Mouse (Mus musculus): Measurements from ENCODE around the gene 1700029I15Rik. TPM values are rescaled to one million over a fixed set of nuclear protein-coding genes. Genes with fewer than 3 reads are reported as not detected.

Gene 1700029I15Rik
- polyA plus RNA-seq, 1 experiment, result 0.91 TPM

DNA sequence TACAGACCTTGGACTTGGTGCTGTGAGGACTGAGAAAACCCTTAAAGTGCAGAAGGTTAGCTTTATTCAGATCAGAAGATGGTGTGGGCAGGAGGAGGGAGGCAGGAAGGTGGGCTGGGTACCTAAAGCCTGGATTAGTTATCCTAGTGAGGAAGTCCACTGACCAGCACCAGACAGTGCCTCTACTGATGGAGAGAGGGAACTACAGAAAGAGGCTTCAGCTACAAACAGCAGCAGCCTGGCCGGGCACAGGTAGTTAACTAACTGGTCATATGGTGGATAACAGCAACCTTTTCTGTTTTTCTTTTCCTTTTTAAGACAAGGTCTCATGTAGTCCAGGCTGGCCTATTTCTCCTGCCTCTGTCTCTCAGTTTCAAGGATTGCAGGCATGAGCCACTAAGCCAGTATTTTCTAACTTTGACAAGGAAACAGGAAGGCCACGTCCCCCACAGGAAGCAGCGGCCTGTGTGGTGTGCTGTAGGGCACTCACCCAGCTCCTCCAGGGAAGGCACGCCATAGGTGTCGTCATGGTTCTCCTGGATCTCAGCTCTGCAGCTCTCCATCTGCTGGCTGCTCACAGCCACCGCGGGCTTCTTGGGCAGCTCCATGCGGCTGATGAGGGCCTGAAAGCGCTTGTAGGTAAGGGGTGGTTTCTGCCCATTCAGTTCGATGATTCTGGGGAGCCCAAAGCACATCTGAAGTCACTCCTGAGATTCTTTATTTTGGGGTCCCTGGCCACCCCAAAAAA is 40.2 kb downstream of the 1700029I15Rik start:
- Histone ChIP-seq H3K4me3 (no peak overlapping the region), H3ac (ENCODE audit: control insufficient read depth, insufficient read length) (no peak overlapping the region), H3K4me2 (ENCODE audit: low read depth) (no peak overlapping the region), H3K27me3 (ENCODE audit: control insufficient read depth, insufficient read depth, insufficient read length) (no peaks in the 10 kb centered on the region), H3K79me2 (ENCODE audit: control insufficient read depth, insufficient read depth) (no peaks in the 10 kb centered on the region), H3K36me3 (ENCODE audit: control insufficient read depth, insufficient read depth) (peaks cover 35% of the 10 kb centered on the region)
- TF ChIP-seq E2F4 (IDR thresholded peaks at IDR 0.05; ENCODE audit: insufficient read depth), result no peak
- no peak for TF ChIP-seq REST (IDR thresholded peaks at IDR 0.05; ENCODE audit: insufficient read depth, insufficient read length)
- TF ChIP-seq TCF3 (IDR thresholded peaks at IDR 0.05; ENCODE audit: insufficient read length, low read depth), result no peak
- TF ChIP-seq MYOD1 (IDR thresholded peaks at IDR 0.05; ENCODE audit: control insufficient read depth in 1 of 3, insufficient read length in 2 of 3, low read depth in 2 of 3), result no peak
- no peak for TF ChIP-seq CEBPB (IDR thresholded peaks at IDR 0.05; ENCODE audit: insufficient read depth, poor library complexity, severe bottlenecking)
- TF ChIP-seq SRF (IDR thresholded peaks at IDR 0.05; ENCODE audit: control insufficient read depth, insufficient read length, low read depth), result no peak
- TF ChIP-seq USF1 (IDR thresholded peaks at IDR 0.05; ENCODE audit: low read depth), result no peak
- no peak for TF ChIP-seq MAX (IDR thresholded peaks at IDR 0.05; ENCODE audit: low read depth)
- no peak for TF ChIP-seq POLR2AphosphoS2 (IDR thresholded peaks at IDR 0.05; ENCODE audit: insufficient read length, low read depth)
- TF ChIP-seq TCF12 (IDR thresholded peaks at IDR 0.05; ENCODE audit: insufficient read depth, poor library complexity, severe bottlenecking), result no peak
- TF ChIP-seq POLR2A (IDR thresholded peaks at IDR 0.05; ENCODE audit: insufficient read length, low read depth), result no peak

DNA sequence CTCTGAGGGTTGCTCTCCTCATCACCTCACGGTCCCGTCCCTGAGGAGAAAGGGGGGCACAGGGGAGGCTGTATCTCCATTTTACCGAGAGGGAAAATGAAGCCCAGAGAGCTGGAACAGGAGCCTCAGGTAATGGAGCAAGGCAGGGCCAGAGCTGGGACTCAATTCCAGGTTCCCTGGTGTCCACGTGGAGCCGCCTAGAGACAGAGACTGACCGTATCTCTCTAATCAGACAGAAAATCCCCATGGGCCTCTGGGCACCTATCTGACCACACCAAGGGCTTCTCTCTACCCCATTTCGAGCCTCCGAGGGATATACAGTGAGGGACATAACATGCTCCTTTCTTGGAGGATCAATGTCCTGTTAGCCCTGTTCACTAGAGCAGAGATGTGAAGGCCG is 40.8 kb downstream of the 1700029I15Rik start:
- Histone ChIP-seq H3K79me2 (ENCODE audit: control insufficient read depth, insufficient read depth) (no peaks in the 10 kb centered on the region), H3K4me2 (ENCODE audit: low read depth) (no peak overlapping the region), H3ac (ENCODE audit: control insufficient read depth, insufficient read length) (no peak overlapping the region), H3K4me3 (no peak overlapping the region), H3K36me3 (ENCODE audit: control insufficient read depth, insufficient read depth) (peaks cover 35% of the 10 kb centered on the region), H3K27me3 (ENCODE audit: control insufficient read depth, insufficient read depth, insufficient read length) (no peaks in the 10 kb centered on the region)
- no peak for TF ChIP-seq CEBPB (IDR thresholded peaks at IDR 0.05; ENCODE audit: insufficient read depth, poor library complexity, severe bottlenecking)
- no peak for TF ChIP-seq TCF3 (IDR thresholded peaks at IDR 0.05; ENCODE audit: insufficient read length, low read depth)
- TF ChIP-seq POLR2A (IDR thresholded peaks at IDR 0.05; ENCODE audit: insufficient read length, low read depth), result no peak
- no peak for TF ChIP-seq POLR2AphosphoS2 (IDR thresholded peaks at IDR 0.05; ENCODE audit: insufficient read length, low read depth)
- TF ChIP-seq REST (IDR thresholded peaks at IDR 0.05; ENCODE audit: insufficient read depth, insufficient read length), result no peak
- no peak for TF ChIP-seq SRF (IDR thresholded peaks at IDR 0.05; ENCODE audit: control insufficient read depth, insufficient read length, low read depth)
- TF ChIP-seq MYOD1 (IDR thresholded peaks at IDR 0.05; ENCODE audit: control insufficient read depth in 1 of 3, insufficient read length in 2 of 3, low read depth in 2 of 3), result no peak
- no peak for TF ChIP-seq E2F4 (IDR thresholded peaks at IDR 0.05; ENCODE audit: insufficient read depth)
- no peak for TF ChIP-seq MYOG (IDR thresholded peaks at IDR 0.05; ENCODE audit: control insufficient read depth in 1 of 3, insufficient read depth in 1 of 3, insufficient read length in 2 of 3, low read depth in 2 of 3)

DNA sequence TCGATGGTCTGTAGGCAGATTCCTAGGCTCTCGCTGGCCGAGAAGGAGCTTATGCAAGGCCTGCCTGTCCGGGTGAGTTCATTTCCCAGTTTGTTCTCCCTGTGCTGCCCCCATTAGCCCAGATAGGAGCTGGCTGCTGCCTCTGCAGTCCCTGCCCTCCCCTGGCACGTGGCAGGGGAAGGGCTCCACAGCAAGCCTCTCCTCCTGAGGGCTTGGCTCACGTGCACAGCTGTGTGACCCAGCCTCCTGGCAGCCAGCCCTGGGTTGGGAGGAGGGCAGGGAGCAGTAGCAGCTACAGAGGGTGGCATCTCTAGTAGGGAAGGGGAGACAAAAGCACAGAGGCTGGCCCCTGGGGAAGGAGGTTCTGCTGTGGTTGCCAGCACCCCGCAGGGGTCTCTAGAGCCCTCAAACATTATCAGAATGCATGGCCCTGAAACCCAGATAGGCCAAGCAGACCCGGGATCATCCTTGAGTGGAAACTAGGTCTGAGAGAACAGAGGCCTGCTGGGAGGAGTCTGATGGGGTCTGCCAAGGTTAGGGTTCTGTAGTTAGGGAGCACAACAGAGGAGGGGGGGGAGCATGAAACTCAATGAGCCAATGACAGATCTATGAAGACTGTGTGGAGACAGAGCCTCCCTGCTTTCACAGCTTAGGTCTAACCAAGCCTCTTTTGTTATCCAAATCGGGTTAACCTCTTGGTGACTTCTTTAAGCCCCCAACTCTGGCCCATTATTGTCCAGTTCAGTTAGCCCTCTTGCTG is 41.5 kb downstream of the 1700029I15Rik start:
- H3K27me3 ChIP-seq (ENCODE audit: control insufficient read depth, insufficient read depth, insufficient read length), result no peaks in the 10 kb centered on the region
- H3K36me3 ChIP-seq (ENCODE audit: control insufficient read depth, insufficient read depth), result peaks cover 30% of the 10 kb centered on the region
- H3K4me3 ChIP-seq, result no peak overlapping the region
- peaks cover 6% of the 10 kb centered on the region for H3K79me2 ChIP-seq (ENCODE audit: control insufficient read depth, insufficient read depth)
- H3ac ChIP-seq (ENCODE audit: control insufficient read depth, insufficient read length), result no peak overlapping the region
- TF ChIP-seq MYOG (IDR thresholded peaks at IDR 0.05; ENCODE audit: control insufficient read depth in 1 of 3, insufficient read depth in 1 of 3, insufficient read length in 2 of 3, low read depth in 2 of 3) (peak in 1 of 3 experiments; percentile 67), TCF3 (IDR thresholded peaks at IDR 0.05; ENCODE audit: insufficient read length, low read depth) (no peak), MYOD1 (IDR thresholded peaks at IDR 0.05; ENCODE audit: control insufficient read depth in 1 of 3, insufficient read length in 2 of 3, low read depth in 2 of 3) (no peak), E2F4 (IDR thresholded peaks at IDR 0.05; ENCODE audit: insufficient read depth) (no peak)
- no peak overlapping the region for H3K4me2 ChIP-seq (ENCODE audit: low read depth)

DNA sequence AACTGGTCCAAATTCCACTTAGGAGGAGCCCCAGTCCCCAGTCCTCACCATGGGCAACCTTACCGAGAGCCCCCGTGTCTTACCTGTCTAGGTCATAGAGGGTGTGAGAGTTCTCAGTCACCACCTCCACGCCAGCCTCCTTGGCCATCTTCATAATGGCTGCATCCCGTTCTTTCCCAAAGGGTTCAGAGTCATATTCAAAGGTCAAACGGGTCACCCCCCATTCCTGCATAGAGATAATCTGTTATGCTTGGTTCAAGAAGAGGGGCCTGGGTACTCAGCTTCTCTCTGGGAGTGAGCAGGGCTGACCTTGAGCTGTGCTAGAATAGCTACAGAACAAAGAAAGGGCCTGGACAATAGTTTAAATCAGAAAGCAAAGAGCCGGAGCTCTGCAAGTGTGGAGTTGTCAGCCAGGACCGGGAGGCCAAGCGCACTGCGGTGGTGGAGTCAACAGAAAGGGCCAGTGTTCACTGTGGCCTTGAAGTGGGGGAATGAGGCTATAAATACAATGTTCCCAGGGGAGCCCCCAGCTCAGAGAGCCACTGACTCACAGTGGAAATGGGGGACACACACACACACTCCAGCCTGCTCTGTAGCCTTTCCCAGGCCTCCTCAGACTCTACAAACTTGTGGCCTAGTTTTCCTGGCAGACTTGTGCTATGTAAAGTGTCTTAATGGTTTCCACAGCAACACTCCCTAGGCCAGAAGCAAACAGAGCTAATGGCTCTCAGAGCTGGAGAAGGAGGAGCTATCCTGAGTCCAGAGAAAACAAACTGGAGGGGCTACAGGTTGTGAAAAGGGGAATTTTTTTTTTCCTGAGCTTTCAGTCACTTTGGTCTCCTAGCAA is 42.3 kb downstream of the 1700029I15Rik start:
- peaks cover 23% of the 10 kb centered on the region for H3K36me3 ChIP-seq (ENCODE audit: control insufficient read depth, insufficient read depth)
- TF ChIP-seq E2F4 (IDR thresholded peaks at IDR 0.05; ENCODE audit: insufficient read depth) (no peak), MYOD1 (IDR thresholded peaks at IDR 0.05; ENCODE audit: control insufficient read depth in 1 of 3, insufficient read length in 2 of 3, low read depth in 2 of 3) (no peak), USF1 (IDR thresholded peaks at IDR 0.05; ENCODE audit: low read depth) (no peak), MYOG (IDR thresholded peaks at IDR 0.05; ENCODE audit: control insufficient read depth in 1 of 3, insufficient read depth in 1 of 3, insufficient read length in 2 of 3, low read depth in 2 of 3) (no peak), POLR2A (IDR thresholded peaks at IDR 0.05; ENCODE audit: insufficient read length, low read depth) (no peak), SRF (IDR thresholded peaks at IDR 0.05; ENCODE audit: control insufficient read depth, insufficient read length, low read depth) (no peak), TCF12 (IDR thresholded peaks at IDR 0.05; ENCODE audit: insufficient read depth, poor library complexity, severe bottlenecking) (no peak), CEBPB (IDR thresholded peaks at IDR 0.05; ENCODE audit: insufficient read depth, poor library complexity, severe bottlenecking) (no peak), MAX (IDR thresholded peaks at IDR 0.05; ENCODE audit: low read depth) (no peak), REST (IDR thresholded peaks at IDR 0.05; ENCODE audit: insufficient read depth, insufficient read length) (no peak), TCF3 (IDR thresholded peaks at IDR 0.05; ENCODE audit: insufficient read length, low read depth) (no peak), POLR2AphosphoS2 (IDR thresholded peaks at IDR 0.05; ENCODE audit: insufficient read length, low read depth) (no peak)
- H3ac ChIP-seq (ENCODE audit: control insufficient read depth, insufficient read length), result no peak overlapping the region
- no peak overlapping the region for H3K4me2 ChIP-seq (ENCODE audit: low read depth)
- peaks cover 6% of the 10 kb centered on the region for H3K79me2 ChIP-seq (ENCODE audit: control insufficient read depth, insufficient read depth)
- no peak overlapping the region for H3K4me3 ChIP-seq
- H3K27me3 ChIP-seq (ENCODE audit: control insufficient read depth, insufficient read depth, insufficient read length), result no peaks in the 10 kb centered on the region

Measured in myocyte (in vitro differentiated cells).